ENCODE assay signal across 23 mouse cellular contexts in genomic region chr6:101290160-101290559, GRCm38 (mm10).
DNase-seq lines count a peak whose midpoint lies in the region; ATAC-seq and TF ChIP-seq lines count a peak whose summit lies in the region.
"Had no signal": no experiment of that assay in that cellular context is flagged by ENCODE, and none has a peak within 500 bp of the region (broad histone marks: within the 10 kb centered on the region; RNA-seq: fewer than 3 reads in every experiment).

No protein-coding gene starts in this region.

- ATAC-seq in heart, embryonic 16.5 days (replicated peaks; ENCODE audit: extremely low read depth, insufficient read depth, low FRiP score) = no peak
- no peak for ATAC-seq in limb, embryonic 13.5 days (ENCODE audit: low FRiP score, low read depth)
- no peak for ATAC-seq in midbrain, embryonic 15.5 days (replicated peaks)
- no peak for ATAC-seq in forebrain, postnatal 0 days
- ATAC-seq: activated CD4-positive, CD25-positive, alpha-beta regulatory T cell, adult 4 months; forebrain, embryonic 14.5 days; hindbrain, postnatal 0 days; Patski had no signal

- H3K27me3 ChIP-seq in heart, embryonic 16.5 days (ENCODE audit: control insufficient read depth, insufficient read depth, low read length) = no peaks in the 10 kb centered on the region
- H3K27me3 ChIP-seq in limb, embryonic 13.5 days = peaks cover 4% of the 10 kb centered on the region; the same call in 1 of the 2 replicates
- H3K27me3 ChIP-seq in midbrain, embryonic 15.5 days (replicated peaks) = no peaks in the 10 kb centered on the region
- H3K27me3 ChIP-seq in forebrain, postnatal 0 days (ENCODE audit: insufficient read depth, low read length) = 0 out of 2 replicates have a peak, but pooled peaks cover 5% of the 10 kb centered on the region
- H3K27me3 ChIP-seq: heart, embryonic 13.5 days; midbrain, embryonic 12.5 days; Patski had no signal

- TF ChIP-seq CTCF in forebrain, postnatal 0 days (IDR thresholded peaks at IDR 0.05; ENCODE audit: low read depth) = no peak

- no peak overlapping the region for H3K4me2 ChIP-seq in heart, embryonic 16.5 days (ENCODE audit: low read depth, low read length)
- H3K4me2 ChIP-seq in limb, embryonic 13.5 days (replicated peaks) = peak overlapping the region; percentile 21; the same call in 1 of the 2 replicates
- H3K4me2 ChIP-seq in midbrain, embryonic 15.5 days = no peak overlapping the region
- H3K4me2 ChIP-seq in forebrain, postnatal 0 days (ENCODE audit: low read depth) = no peak overlapping the region
- H3K4me2 ChIP-seq: heart, embryonic 13.5 days; liver, embryonic 11.5 days; midbrain, embryonic 12.5 days; neural tube, embryonic 13.5 days had no signal

- no peaks in the 10 kb centered on the region for H3K9me3 ChIP-seq in heart, embryonic 16.5 days (replicated peaks; ENCODE audit: control insufficient read depth, low read length)
- no peaks in the 10 kb centered on the region for H3K9me3 ChIP-seq in limb, embryonic 13.5 days
- no peaks in the 10 kb centered on the region for H3K9me3 ChIP-seq in midbrain, embryonic 15.5 days
- no peaks in the 10 kb centered on the region for H3K9me3 ChIP-seq in forebrain, postnatal 0 days (ENCODE audit: low read length)
- H3K9me3 ChIP-seq: heart, embryonic 13.5 days; hindbrain, embryonic 10.5 days; midbrain, embryonic 12.5 days; neural tube, embryonic 13.5 days had no signal

- H3K9ac ChIP-seq in heart, embryonic 16.5 days (ENCODE audit: low read length) = no peak overlapping the region
- no peak overlapping the region for H3K9ac ChIP-seq in limb, embryonic 13.5 days
- no peak overlapping the region for H3K9ac ChIP-seq in midbrain, embryonic 15.5 days
- no peak overlapping the region for H3K9ac ChIP-seq in forebrain, postnatal 0 days
- H3K9ac ChIP-seq: heart, embryonic 13.5 days; midbrain, embryonic 12.5 days; neural tube, embryonic 13.5 days had no signal

- peaks cover 23% of the 10 kb centered on the region for H3K4me1 ChIP-seq in heart, embryonic 16.5 days (ENCODE audit: control insufficient read depth, insufficient read depth, low read length)
- H3K4me1 ChIP-seq in limb, embryonic 13.5 days = peaks cover 75% of the 10 kb centered on the region
- H3K4me1 ChIP-seq in midbrain, embryonic 15.5 days = no peaks in the 10 kb centered on the region
- H3K4me1 ChIP-seq in forebrain, postnatal 0 days (ENCODE audit: insufficient read depth) = no peaks in the 10 kb centered on the region
- H3K4me1 ChIP-seq: neural tube, embryonic 13.5 days had no signal

- no peak overlapping the region for H3K4me3 ChIP-seq in heart, embryonic 16.5 days (ENCODE audit: low read length)
- H3K4me3 ChIP-seq in limb, embryonic 13.5 days = no peak overlapping the region
- H3K4me3 ChIP-seq in midbrain, embryonic 15.5 days = no peak overlapping the region
- no peak overlapping the region for H3K4me3 ChIP-seq in forebrain, postnatal 0 days (ENCODE audit: low read depth, low read length)
- H3K4me3 ChIP-seq: heart, embryonic 13.5 days; hindbrain, embryonic 10.5 days; midbrain, embryonic 12.5 days; neural tube, embryonic 13.5 days had no signal

- H3K36me3 ChIP-seq in heart, embryonic 16.5 days (ENCODE audit: control insufficient read depth, insufficient read depth) = no peaks in the 10 kb centered on the region
- no peaks in the 10 kb centered on the region for H3K36me3 ChIP-seq in limb, embryonic 13.5 days
- H3K36me3 ChIP-seq in midbrain, embryonic 15.5 days (replicated peaks) = no peaks in the 10 kb centered on the region
- no peaks in the 10 kb centered on the region for H3K36me3 ChIP-seq in forebrain, postnatal 0 days (ENCODE audit: insufficient read depth)
- H3K36me3 ChIP-seq: heart, embryonic 13.5 days; hindbrain, embryonic 10.5 days; midbrain, embryonic 12.5 days; neural tube, embryonic 13.5 days had no signal

- DNase-seq in heart, adult 8-10 months (ENCODE audit: low spot score) = no peak
- DNase-seq in CD8-positive naive resting alpha-beta T cell, adult 2 months (ENCODE audit: low read depth in 2 of 2, low spot score in 2 of 2) = peak; percentile 42 to 56
- peak; percentile 68 for DNase-seq in T-cell, adult 2 months (ENCODE audit: low spot score)
- DNase-seq in forebrain, postnatal 0 days = no peak
- DNase-seq: adrenal gland, postnatal 10 days; cerebellum, adult 9-10 months; gastrocnemius, postnatal 36 days; kidney, adult 11 months; kidney, postnatal 10 days; lung, adult 18-20 months; lung, postnatal 4 days had no signal

- WGBS in heart, embryonic 16.5 days = 31% methylated on average over 2 of the region's 2 CpGs
- WGBS in limb, embryonic 13.5 days = 59% methylated on average over 2 of the region's 2 CpGs
- 67% methylated on average over 2 of the region's 2 CpGs for whole genome bisulfite sequencing in midbrain, embryonic 15.5 days
- WGBS in forebrain, postnatal 0 days = 57% methylated on average over 2 of the region's 2 CpGs

- peak overlapping the region; percentile 4; the same call in 1 of the 2 replicates for H3K27ac ChIP-seq in heart, embryonic 16.5 days (ENCODE audit: low read length)
- peak overlapping the region; percentile 63; the same call in 1 of the 2 replicates for H3K27ac ChIP-seq in limb, embryonic 13.5 days
- H3K27ac ChIP-seq in midbrain, embryonic 15.5 days = no peak overlapping the region
- H3K27ac ChIP-seq in forebrain, postnatal 0 days (ENCODE audit: low read depth, low read length) = no peak overlapping the region
- H3K27ac ChIP-seq: heart, embryonic 13.5 days; hindbrain, embryonic 10.5 days; hindbrain, postnatal 0 days; midbrain, embryonic 12.5 days; neural tube, embryonic 13.5 days had no signal

Comparison
In these comparisons a context has a peak if more than half of its experiments do, and no peak if none do; other contexts are left out.
1. H3K27ac ChIP-seq: peak in heart, embryonic 16.5 days (single experiment) and limb, embryonic 13.5 days (single experiment); none in midbrain, embryonic 15.5 days (single experiment) and forebrain, postnatal 0 days (single experiment).
2. DNase-seq: peak in CD8-positive naive resting alpha-beta T cell, adult 2 months (2 of 2) and T-cell, adult 2 months (single experiment); none in heart, adult 8-10 months (single experiment) and forebrain, postnatal 0 days (single experiment).